Mouse (Mus musculus): ENCODE results near the gene Chd6. TPM values are rescaled to one million over a fixed set of nuclear protein-coding genes. Genes with fewer than 3 reads are reported as not detected.

The Chd6 gene
- polyA plus RNA-seq, 1 experiment from 2014 or later, result 25.5 TPM

DNA sequence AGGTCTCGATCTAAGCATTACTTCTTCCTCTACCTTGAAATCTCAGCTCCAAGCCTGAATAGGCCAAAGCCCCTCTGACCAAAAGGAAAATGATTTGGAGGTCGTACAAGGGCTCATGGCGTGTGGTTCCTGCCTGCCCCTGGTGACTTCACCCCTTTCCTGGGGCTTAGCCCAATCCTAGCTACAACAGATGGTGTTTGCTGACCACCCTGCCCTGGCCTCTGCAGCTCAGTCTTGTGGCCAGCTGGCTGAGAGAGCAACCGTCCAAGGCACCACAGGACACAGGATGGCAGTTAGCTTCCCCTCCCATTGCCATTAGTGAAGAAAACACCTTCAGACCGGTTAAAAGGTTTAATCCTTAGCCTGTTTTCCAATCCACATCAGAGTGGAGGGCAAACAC lies 202.8 kb downstream of the Chd6 start:
- Histone ChIP-seq H3K4me1 (ENCODE audit: control insufficient read depth, insufficient read depth, low read length) (no peaks in the 10 kb centered on the region), H3K27ac (ENCODE audit: low read depth, low read length) (no peak overlapping the region), H3K9ac (ENCODE audit: low read length) (no peak overlapping the region), H3K4me3 (ENCODE audit: low read depth, low read length) (no peak overlapping the region), H3K9me3 (replicated peaks; ENCODE audit: control insufficient read depth, low read length) (no peaks in the 10 kb centered on the region), H3K36me3 (ENCODE audit: control insufficient read depth, insufficient read depth, low read length) (no peaks in the 10 kb centered on the region), H3K27me3 (replicated peaks; ENCODE audit: control insufficient read depth, insufficient read depth, low read length) (peaks cover 6% of the 10 kb centered on the region), H3K4me2 (ENCODE audit: low read length) (no peak overlapping the region)
- DNase-seq (ENCODE audit: low spot score) (no peak), ATAC-seq (no peak)
- WGBS, result 83% methylated on average over 5 of the region's 5 CpGs

GRCm38 (mm10) chr2:160905301-160905700 lies 203.6 kb downstream of the Chd6 start:
- Histone ChIP-seq H3K4me1 (ENCODE audit: control insufficient read depth, insufficient read depth, low read length) (no peaks in the 10 kb centered on the region), H3K36me3 (ENCODE audit: control insufficient read depth, insufficient read depth, low read length) (no peaks in the 10 kb centered on the region), H3K27me3 (replicated peaks; ENCODE audit: control insufficient read depth, insufficient read depth, low read length) (peaks cover 3% of the 10 kb centered on the region), H3K9me3 (replicated peaks; ENCODE audit: control insufficient read depth, low read length) (no peaks in the 10 kb centered on the region), H3K9ac (ENCODE audit: low read length) (no peak overlapping the region), H3K27ac (ENCODE audit: low read depth, low read length) (no peak overlapping the region), H3K4me2 (ENCODE audit: low read length) (no peak overlapping the region), H3K4me3 (ENCODE audit: low read depth, low read length) (no peak overlapping the region)
- ATAC-seq, result no peak
- WGBS, result 97% methylated on average over 12 of the region's 12 CpGs
- no peak for DNase-seq (ENCODE audit: low spot score)

GRCm38 (mm10) chr2:160901656-160902412 lies 207.0 kb downstream of the Chd6 start:
- ATAC-seq (no peak), DNase-seq (ENCODE audit: low spot score) (no peak)
- no peak overlapping the region for H3K27ac ChIP-seq (ENCODE audit: low read depth, low read length)
- no peak overlapping the region for H3K4me3 ChIP-seq (ENCODE audit: low read depth, low read length)
- WGBS, result 86% methylated on average over 7 of the region's 7 CpGs
- H3K4me1 ChIP-seq (ENCODE audit: control insufficient read depth, insufficient read depth, low read length), result no peaks in the 10 kb centered on the region
- H3K36me3 ChIP-seq (ENCODE audit: control insufficient read depth, insufficient read depth, low read length), result no peaks in the 10 kb centered on the region
- no peaks in the 10 kb centered on the region for H3K27me3 ChIP-seq (replicated peaks; ENCODE audit: control insufficient read depth, insufficient read depth, low read length)
- no peaks in the 10 kb centered on the region for H3K9me3 ChIP-seq (replicated peaks; ENCODE audit: control insufficient read depth, low read length)
- no peak overlapping the region for H3K4me2 ChIP-seq (ENCODE audit: low read length)
- no peak overlapping the region for H3K9ac ChIP-seq (ENCODE audit: low read length)

Other genes with a start within 250 kb of the Chd6 start
- 10.3 and 10.8 TPM in 2 replicates for gene Zhx3, start 236.1 kb downstream of the Chd6 start, polyA plus RNA-seq (2014; fragmentation: Nextera tagmentation; extraction: Ambion mirVana)
- gene Lpin3, start 228.4 kb downstream of the Chd6 start, polyA plus RNA-seq (2014; fragmentation: Nextera tagmentation; extraction: Ambion mirVana), result 0.08 TPM in 1 of 2 replicates, not detected in the other
- gene Emilin3, start 196.7 kb downstream of the Chd6 start, polyA plus RNA-seq (2014; fragmentation: Nextera tagmentation; extraction: Ambion mirVana), result 0.24 and 0.32 TPM in 2 replicates